Mouse (Mus musculus): ENCODE measurements around the gene Sult1a1.
"Not testable (repeated sequence)": the region's sequence is repeated elsewhere in the genome, so short reads cannot be mapped to it uniquely, and the experiment has no call there.

The Sult1a1 gene

GRCm38 (mm10) chr7:126696886-126697285 is 20.7 kb upstream of the Sult1a1 start:
- DNase-seq (ENCODE audit: low spot score): no peak

GRCm38 (mm10) chr7:126696303-126696702 is 20.1 kb upstream of the Sult1a1 start:
- no peak for DNase-seq (ENCODE audit: low spot score)

DNA sequence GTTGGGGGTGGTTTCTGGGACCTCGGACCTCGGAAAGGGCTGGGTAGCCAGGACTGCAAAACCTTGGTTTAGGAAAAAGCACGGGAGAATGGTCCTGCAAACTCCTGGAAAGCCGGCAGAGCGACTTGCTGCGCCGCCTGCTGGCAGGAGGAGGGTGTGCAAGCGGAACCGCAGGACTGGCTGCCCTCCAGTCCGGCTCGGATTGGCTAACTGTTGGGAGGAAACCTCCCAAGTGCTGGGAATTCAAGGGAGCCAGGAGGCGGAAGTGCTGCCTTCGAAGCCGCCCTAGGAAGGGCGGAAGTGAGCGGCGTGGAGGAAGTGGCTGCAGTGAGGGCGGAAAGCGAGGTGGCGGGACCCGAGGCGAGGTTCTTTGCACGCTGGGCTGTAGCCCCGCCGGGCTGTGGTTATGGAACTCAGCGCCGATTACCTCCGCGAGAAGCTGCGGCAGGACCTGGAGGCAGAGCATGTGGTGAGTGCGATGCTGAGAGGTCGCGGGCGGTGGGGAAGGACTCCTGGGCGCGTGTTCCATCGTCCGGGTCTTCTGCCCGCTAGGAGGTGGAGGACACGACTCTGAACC is 19.5 kb upstream of the Sult1a1 start, which contains the start of gene Slx1b:
Slx1b (minus strand) TSS at position 154 of the 577 bp plus-strand sequence.
- DNase-seq (ENCODE audit: low spot score): peak; percentile 98

GRCm38 (mm10) chr7:126695210-126695611 is 19.0 kb upstream of the Sult1a1 start, which contains the start of gene Bola2:
Gene Bola2, plus strand, starts transcription at chr7:126695401.
- DNase-seq (ENCODE audit: low spot score): peak; percentile 78

DNA sequence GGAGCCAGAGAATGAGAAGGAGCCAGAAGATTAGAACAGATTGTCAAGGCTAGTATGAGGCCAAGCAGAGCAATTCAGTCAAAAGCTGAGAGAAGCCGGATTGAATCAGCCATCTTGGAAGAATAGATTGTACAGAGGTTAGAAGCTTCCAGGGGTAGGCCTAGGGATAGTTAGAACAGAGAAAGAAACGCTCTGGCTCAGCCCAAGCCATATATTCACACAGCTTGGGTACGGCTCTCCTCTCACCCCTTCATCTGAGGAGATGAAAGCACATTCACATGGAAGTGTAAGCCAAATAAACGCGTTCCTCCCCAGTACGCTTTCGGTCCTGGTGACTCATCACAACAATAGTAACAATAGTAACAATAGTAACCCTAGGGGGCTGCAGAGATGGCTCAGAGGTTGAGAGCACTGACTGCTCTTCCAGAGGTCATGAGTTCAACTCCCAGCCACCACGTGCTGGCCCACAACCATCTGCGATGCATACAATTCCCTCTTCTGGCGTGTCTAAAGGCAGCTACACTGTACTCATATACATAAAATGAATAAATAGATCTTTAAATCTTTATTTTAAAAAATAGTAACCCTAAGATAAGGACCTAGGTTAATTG is 18.3 kb upstream of the Sult1a1 start:
- DNase-seq (ENCODE audit: low spot score): peak; percentile 64

DNA sequence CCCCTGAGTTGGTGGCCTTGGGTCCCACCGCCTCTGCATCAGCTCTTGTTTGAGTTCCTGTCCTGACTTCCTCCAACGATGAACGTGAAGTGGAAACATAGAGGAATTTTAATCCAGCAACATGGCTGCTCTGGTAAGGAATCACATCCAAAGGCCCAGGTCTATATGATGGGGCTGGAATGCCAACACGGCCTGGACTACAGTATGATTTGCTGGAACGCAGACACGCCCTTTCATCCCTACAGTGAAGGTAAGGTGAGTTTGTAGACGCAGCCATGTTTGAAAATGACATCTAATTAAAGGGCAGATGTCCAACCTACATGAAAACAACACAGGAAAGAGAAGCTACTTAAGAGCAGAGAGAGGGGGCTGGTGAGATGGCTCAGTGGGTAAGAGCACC is 17.5 kb upstream of the Sult1a1 start:
- no peak for DNase-seq (ENCODE audit: low spot score)

DNA sequence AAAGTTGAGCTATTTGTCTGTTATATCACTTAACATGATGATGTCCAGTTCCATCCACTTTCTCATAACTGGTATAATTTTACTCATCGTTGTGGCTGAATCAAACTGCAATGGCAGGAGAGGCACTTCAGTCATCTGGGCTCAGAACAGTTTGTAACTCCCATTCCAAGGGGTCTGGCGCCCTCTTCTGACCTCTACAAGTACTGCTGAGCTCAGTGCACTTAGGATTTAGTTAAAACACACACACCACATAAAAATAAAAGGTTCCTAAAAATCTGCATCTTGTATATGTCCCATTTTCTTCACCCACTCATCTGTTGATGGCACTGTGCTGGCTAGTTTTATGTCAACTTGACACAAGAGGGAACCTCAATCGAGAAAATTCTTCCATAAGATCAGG is 17.0 kb upstream of the Sult1a1 start:
- DNase-seq (ENCODE audit: low spot score): peak; percentile 89

DNA sequence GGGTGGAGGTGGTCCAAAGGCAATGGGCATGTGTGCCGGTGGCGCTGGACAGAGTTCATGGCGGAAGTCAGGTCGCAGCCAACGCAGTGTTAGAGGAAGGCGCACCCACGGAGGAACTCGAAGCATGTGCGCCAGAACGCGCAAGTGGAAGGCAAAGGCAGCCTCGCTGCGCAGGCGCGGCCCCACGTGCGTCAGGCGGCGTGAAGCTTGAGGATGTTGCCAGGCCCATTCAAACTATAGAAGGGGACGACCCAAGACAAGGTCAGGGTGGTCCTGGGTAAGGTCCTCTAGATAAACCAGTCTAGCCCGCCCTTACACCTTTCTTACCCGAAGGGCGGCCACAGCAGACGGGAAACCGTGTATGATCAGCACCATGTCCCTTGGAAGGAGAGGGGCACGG is 16.2 kb upstream of the Sult1a1 start:
- no peak for DNase-seq (ENCODE audit: low spot score)

GRCm38 (mm10) chr7:126691676-126692075 is 15.4 kb upstream of the Sult1a1 start:
- no peak for DNase-seq (ENCODE audit: low spot score)

- no peak for DNase-seq (ENCODE audit: low spot score)
These were observed 14.5 kb upstream of the Sult1a1 start for GRCm38 (mm10) chr7:126690737-126691136.

DNA sequence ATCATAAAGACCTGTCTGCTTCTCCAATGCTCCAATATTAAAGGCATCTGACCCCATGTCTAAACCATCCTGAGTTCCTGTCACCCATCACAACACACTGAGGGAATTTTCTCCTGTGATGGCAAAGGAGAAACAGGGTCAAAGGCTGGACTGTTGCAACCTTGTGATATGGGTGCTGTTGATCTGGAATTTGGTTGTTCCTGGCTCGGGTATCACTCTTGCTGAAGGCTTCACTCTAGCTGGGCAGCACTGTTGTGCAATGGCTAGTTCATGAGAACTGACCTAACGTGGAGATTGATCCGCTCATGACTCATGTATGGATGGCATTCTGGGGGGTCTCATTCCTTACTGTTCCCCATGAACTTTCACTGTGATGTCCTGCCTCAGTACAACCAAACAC is 12.8 kb upstream of the Sult1a1 start:
- no peak for DNase-seq (ENCODE audit: low spot score)

DNA sequence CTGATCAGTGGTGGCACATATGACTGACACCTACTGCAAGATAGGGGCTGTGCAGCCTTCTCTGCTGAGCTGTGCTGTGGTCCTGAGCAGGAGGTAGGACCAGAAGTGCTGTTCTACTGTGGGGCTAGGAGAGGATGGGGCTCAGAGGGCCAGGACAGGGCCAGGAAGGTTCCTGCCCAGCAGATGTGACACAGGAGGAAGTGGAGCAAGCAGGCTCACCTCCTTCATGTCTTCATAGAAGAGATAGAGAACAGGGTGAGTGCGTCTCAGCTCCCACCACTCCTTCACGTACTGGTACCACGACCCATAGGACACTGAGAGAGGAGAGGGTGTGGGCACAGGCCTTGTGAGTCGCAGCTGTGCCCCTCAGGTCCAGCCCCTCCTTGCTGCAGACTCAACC is 11.9 kb upstream of the Sult1a1 start:
- not testable (repeated sequence) for DNase-seq (ENCODE audit: low spot score)

DNA sequence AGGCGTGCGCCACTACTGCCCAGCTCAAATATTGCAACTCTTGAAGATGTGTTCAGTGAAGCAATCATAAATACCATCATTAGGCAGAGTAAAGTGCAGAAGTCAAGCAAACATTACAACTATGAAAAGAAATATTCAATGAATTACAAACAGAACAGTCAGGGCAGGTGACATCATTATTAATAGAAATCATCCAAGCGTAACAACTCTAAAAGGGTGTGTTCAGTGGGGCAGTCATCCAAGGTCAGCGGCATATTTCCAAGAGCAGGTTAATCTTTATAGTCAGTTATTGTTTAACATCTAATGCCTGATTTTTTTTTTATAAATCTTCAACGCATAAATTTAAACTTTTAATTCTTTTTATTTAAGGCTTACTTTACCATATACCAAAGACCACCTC is 5.0 kb upstream of the Sult1a1 start:
- no peak for DNase-seq (ENCODE audit: low spot score)

DNA sequence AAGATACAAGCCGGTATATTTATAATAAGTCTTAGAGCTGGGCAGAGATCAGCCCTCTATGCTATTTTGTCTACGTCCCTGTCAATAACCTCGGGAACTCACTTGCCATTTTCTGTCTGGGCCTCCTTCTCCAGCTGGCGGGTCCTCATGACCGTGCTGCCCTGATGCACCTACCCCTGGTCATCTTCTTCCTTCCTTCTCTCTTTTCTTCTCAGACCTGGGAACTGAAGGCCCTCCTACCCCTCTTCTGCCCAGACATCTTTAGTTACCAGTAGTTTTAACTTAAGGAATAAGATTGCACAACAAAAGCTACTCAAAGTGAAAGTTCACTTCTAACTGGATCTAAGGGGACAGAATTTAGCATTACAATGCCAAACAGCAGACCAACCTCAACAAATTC is 3.5 kb upstream of the Sult1a1 start:
- no peak for DNase-seq (ENCODE audit: low spot score)

- no peak for DNase-seq (ENCODE audit: low spot score)
These were observed 2.5 kb upstream of the Sult1a1 start for GRCm38 (mm10) chr7:126678545-126679341.

DNA sequence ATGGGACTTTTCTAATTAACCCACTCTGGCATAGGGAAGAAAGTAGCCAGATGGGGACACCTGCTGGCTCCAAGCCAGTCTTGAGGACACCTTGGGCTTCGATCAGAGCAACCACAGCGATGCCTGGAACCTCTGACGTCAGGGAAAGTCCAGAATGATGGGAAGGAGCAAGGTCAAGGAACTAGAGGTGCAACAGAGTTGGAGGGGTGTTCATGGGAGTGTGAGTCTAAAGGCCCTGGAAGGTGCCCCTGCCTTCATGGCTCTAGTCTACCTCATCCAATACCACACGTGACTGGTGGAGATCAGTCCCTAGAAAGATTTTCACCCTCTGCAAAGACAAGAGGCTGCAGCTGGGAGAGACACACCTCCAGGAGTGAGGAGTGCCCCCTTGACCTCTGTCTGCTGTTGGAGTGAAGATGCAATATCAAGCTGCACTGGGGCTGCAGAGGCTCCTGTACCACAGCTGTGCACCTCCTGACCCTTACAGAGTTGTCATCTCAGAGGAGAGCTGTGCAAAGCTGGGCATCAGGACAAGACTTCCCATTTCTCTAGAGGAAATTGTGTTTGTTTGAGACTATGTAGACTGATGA is 494 bp upstream of the Sult1a1 start:
- DNase-seq (ENCODE audit: low spot score): no peak

DNA sequence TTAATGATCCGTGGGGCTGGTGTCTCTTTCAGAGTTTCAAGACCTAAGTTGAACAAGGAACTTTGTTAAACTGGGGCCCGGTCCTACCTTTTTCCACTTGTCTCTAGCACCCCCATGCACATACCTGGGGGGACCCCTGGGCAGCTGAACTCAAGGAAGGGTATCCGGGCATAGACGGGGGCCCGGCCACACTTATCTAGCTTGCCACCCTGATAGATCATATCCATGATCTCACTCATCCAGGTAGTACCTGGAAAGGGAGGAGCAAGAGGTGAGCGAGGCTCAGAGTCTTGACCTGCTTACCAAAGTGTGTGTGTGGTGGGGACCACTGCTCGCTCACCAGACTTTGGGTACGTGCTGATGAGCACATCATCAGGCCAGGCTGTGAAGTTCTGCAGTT is 1.1 kb downstream of the Sult1a1 start:
- DNase-seq (ENCODE audit: low spot score): no peak

GRCm38 (mm10) chr7:126672111-126672510 is 4.1 kb downstream of the Sult1a1 start:
- DNase-seq (ENCODE audit: low spot score): no peak

- no peak for DNase-seq (ENCODE audit: low spot score)
These were observed 6.1 kb downstream of the Sult1a1 start for GRCm38 (mm10) chr7:126670152-126670551.

DNA sequence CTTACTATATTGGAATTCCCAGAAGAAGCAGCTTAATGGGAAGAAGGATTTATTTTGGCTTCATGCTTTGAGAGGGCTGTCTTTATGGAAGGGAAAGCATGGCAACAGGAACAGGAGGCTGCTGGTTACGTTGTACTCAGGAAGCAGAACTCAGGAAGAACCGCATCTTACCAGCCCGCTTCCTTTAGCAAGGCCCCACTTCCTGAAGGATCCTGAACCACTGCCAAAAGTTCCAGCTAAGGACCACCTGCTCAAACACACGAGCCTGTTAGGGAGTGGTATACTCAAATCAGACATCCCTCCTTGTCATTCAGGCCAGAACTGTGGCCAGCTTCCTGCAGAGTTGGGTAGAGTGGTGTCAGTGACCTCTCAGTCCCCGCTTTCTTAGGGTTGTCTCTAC is 7.8 kb downstream of the Sult1a1 start:
- no peak for DNase-seq (ENCODE audit: low spot score)

DNA sequence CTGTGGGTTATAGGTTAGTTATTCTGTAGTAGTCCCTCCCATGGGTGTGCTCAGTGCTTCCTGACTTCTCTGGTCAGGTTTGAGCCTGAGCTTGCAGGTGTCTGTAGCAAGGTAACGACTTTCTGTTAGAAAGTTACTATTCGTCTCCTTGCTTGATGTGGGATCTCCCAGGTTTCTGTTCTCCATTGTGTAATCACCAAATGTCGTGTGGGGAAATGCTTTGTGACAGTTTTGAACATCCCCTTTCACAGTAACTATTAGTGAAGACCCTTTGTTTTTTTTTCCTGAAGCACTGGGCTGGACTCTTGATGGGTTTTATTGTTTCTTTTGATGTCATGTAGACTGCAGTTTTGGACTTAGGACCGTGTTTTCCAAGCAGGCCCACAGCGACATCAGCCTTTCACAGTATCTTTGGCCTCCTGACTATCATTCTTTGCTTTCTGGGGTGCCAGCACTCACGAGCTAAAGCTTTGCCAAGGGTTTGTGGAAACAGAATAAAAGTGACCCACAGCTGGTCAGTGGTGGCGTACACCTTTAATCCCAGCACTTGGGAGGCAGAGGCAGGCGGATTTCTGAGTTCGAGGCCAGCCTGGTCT is 8.6 kb downstream of the Sult1a1 start:
- DNase-seq (ENCODE audit: low spot score): no peak

DNA sequence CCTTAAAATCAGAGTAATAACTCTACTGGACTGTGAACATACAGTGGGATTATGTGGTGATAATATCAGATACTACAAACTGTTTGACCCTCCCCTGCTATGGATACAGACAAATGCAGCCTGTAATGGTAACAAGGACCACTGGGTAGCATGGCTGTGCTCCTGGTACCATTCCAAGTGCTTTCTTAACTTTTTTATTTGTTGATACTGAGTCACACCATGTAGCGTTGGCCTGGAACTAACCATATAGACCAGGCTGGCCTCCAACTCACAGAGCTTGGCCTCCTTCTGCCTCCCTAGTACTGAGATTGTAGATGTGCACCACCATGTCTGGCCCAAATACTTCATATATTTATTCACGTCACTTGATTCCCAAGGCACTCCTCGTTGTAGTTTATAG is 11.0 kb downstream of the Sult1a1 start:
- no peak for DNase-seq (ENCODE audit: low spot score)

All from embryo, embryonic 10 days (tissue).